In the genomic region with DNA sequence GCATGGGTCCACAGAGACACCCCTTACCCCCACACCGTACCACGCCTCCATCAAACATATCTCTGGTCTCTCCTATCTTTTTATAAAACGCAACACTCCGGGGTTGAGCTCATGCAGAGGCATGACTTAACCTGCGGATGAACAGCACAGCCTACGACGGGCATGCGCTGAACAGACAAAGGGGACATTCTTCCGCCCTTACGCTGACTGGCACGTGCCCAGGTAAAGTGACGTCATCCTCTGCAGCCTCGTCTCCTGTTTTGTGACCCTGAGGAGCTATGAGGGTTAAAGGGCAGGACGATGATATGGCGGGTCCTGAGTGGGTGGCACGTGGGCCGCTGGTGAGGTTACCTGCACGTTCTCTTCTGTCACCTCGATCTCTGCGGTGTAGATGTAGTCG, we compare ENCODE assay signal across 19 mouse cellular contexts. TPM values are rescaled to one million over a fixed set of nuclear protein-coding genes. Genes with fewer than 3 reads are reported as not detected.
DNase-seq lines count a peak whose midpoint lies in the region; ATAC-seq and TF ChIP-seq lines count a peak whose summit lies in the region.
"Had no signal": no experiment of that assay in that cellular context is flagged by ENCODE, and none has a peak within 500 bp of the region (broad histone marks: within the 10 kb centered on the region; RNA-seq: fewer than 3 reads in every experiment).

No protein-coding gene starts in this region.

- no peaks in the 10 kb centered on the region for H3K36me3 ChIP-seq in heart, adult 2 months (ENCODE audit: control insufficient read depth, insufficient read depth, low read length)
- H3K36me3 ChIP-seq in kidney, postnatal 0 days (ENCODE audit: insufficient read depth, low read length), result no peaks in the 10 kb centered on the region
- peaks cover 11% of the 10 kb centered on the region; the same call in 1 of the 2 replicates for H3K36me3 ChIP-seq in limb, embryonic 10.5 days
- H3K36me3 ChIP-seq in midbrain, embryonic 13.5 days, result peaks cover 6% of the 10 kb centered on the region; the same call in 1 of the 2 replicates
- H3K36me3 ChIP-seq: embryonic facial prominence, embryonic 13.5 days had no signal

- TF ChIP-seq POLR2A in heart, adult 2 months (IDR thresholded peaks at IDR 0.05; ENCODE audit: insufficient read depth, low read depth, low read length), result no peak

- TF ChIP-seq CTCF in heart, adult 2 months (IDR thresholded peaks at IDR 0.05), result no peak
- TF ChIP-seq CTCF in kidney, postnatal 0 days (IDR thresholded peaks at IDR 0.05; ENCODE audit: low read depth), result no peak

- no peak overlapping the region for H3K4me2 ChIP-seq in kidney, postnatal 0 days (ENCODE audit: low read length)
- no peak overlapping the region for H3K4me2 ChIP-seq in midbrain, embryonic 13.5 days (replicated peaks)
- H3K4me2 ChIP-seq: embryonic facial prominence, embryonic 13.5 days; hindbrain, embryonic 13.5 days had no signal

- H3K9ac ChIP-seq in heart, adult 2 months (ENCODE audit: low read depth, low read length), result no peak overlapping the region
- no peak overlapping the region for H3K9ac ChIP-seq in kidney, postnatal 0 days (ENCODE audit: low read depth, low read length)
- H3K9ac ChIP-seq in midbrain, embryonic 13.5 days (replicated peaks), result no peak overlapping the region
- H3K9ac ChIP-seq: embryonic facial prominence, embryonic 13.5 days; hindbrain, embryonic 13.5 days had no signal

- intact Hi-C loops in heart, adult 2 months (cut with DNase I), result no loop called here

- H3K79me2 ChIP-seq in heart, adult 2 months (replicated peaks; ENCODE audit: control insufficient read depth, insufficient read depth, low read length), result no peaks in the 10 kb centered on the region

- peak; percentile 87 for DNase-seq in heart, adult 11 months
- DNase-seq in heart, adult 2 months, result no peak
- DNase-seq in kidney, postnatal 0 days (ENCODE audit: low spot score), result no peak
- DNase-seq in kidney, postnatal 14 days, result no peak
- no peak for DNase-seq in limb, embryonic 10.5 days (ENCODE audit: low spot score)
- no peak for DNase-seq in spleen, adult 18-20 months
- DNase-seq: B cell, adult 2 months; cerebellum, adult 11-12 months; cerebellum, adult 9-10 months; cerebellum, postnatal 25 days; heart, postnatal 10 days had no signal

- H3K4me3 ChIP-seq in heart, adult 2 months, result no peak overlapping the region
- H3K4me3 ChIP-seq in kidney, postnatal 0 days (replicated peaks; ENCODE audit: low read depth, low read length), result no peak overlapping the region
- no peak overlapping the region for H3K4me3 ChIP-seq in limb, embryonic 10.5 days
- no peak overlapping the region for H3K4me3 ChIP-seq in midbrain, embryonic 13.5 days (replicated peaks)
- H3K4me3 ChIP-seq: embryonic facial prominence, embryonic 13.5 days; hindbrain, embryonic 13.5 days had no signal

- no peaks in the 10 kb centered on the region for H3K9me3 ChIP-seq in kidney, postnatal 0 days (replicated peaks; ENCODE audit: low read length)
- H3K9me3 ChIP-seq in limb, embryonic 10.5 days (replicated peaks), result no peaks in the 10 kb centered on the region
- no peaks in the 10 kb centered on the region for H3K9me3 ChIP-seq in midbrain, embryonic 13.5 days
- H3K9me3 ChIP-seq: embryonic facial prominence, embryonic 13.5 days; hindbrain, embryonic 13.5 days had no signal

- H3K27ac ChIP-seq in heart, adult 2 months, result no peak overlapping the region
- 0 out of 2 replicates have a peak overlapping the region, but pooled peaks have one; percentile 5 for H3K27ac ChIP-seq in kidney, postnatal 0 days
- H3K27ac ChIP-seq in limb, embryonic 10.5 days, result 0 out of 2 replicates have a peak overlapping the region, but pooled peaks have one; percentile 14
- H3K27ac ChIP-seq in midbrain, embryonic 13.5 days, result no peak overlapping the region
- H3K27ac ChIP-seq: embryonic facial prominence, embryonic 13.5 days; hindbrain, embryonic 13.5 days; hindbrain, postnatal 0 days had no signal

- H3K4me1 ChIP-seq in heart, adult 2 months (ENCODE audit: control insufficient read depth, insufficient read depth, low read length), result peaks cover 18% of the 10 kb centered on the region
- peaks cover 17% of the 10 kb centered on the region for H3K4me1 ChIP-seq in kidney, postnatal 0 days (replicated peaks; ENCODE audit: insufficient read depth, low read length)
- H3K4me1 ChIP-seq in limb, embryonic 10.5 days, result peaks cover 40% of the 10 kb centered on the region
- H3K4me1 ChIP-seq in midbrain, embryonic 13.5 days (replicated peaks), result 0 out of 2 replicates have a peak, but pooled peaks cover 9% of the 10 kb centered on the region

- no peaks in the 10 kb centered on the region for H3K27me3 ChIP-seq in heart, adult 2 months (ENCODE audit: control insufficient read depth, insufficient read depth, low read length)
- H3K27me3 ChIP-seq in kidney, postnatal 0 days (ENCODE audit: insufficient read depth, low read length), result no peaks in the 10 kb centered on the region
- H3K27me3 ChIP-seq in limb, embryonic 10.5 days (ENCODE audit: low read depth, poor library complexity, severe bottlenecking), result no peaks in the 10 kb centered on the region
- no peaks in the 10 kb centered on the region for H3K27me3 ChIP-seq in midbrain, embryonic 13.5 days
- H3K27me3 ChIP-seq: embryonic facial prominence, embryonic 13.5 days; hindbrain, embryonic 13.5 days had no signal

- WGBS in heart, adult 2 months, result 87% methylated on average over 21 of the region's 21 CpGs
- 89% methylated on average over 21 of the region's 21 CpGs for WGBS in kidney, postnatal 0 days
- 92% methylated on average over 21 of the region's 21 CpGs for WGBS in limb, embryonic 10.5 days
- WGBS in midbrain, embryonic 13.5 days, result 94% methylated on average over 21 of the region's 21 CpGs

- TF ChIP-seq EP300 in heart, adult 2 months (IDR thresholded peaks at IDR 0.05; ENCODE audit: insufficient read depth, low read depth, low read length), result no peak

- no peak for ATAC-seq in kidney, postnatal 0 days (replicated peaks; ENCODE audit: low FRiP score, low read depth)
- ATAC-seq in midbrain, embryonic 13.5 days, result no peak
- ATAC-seq: activated CD4-positive, CD25-positive, alpha-beta regulatory T cell, adult 4 months; CD4-positive, CD25-positive, alpha-beta regulatory T cell, adult 4 months; forebrain, embryonic 14.5 days; hindbrain, postnatal 0 days had no signal

RNA-seq across cellular contexts. Expression of gene Klhl3, which starts 42.2 kb away (rescaled TPM):
- total RNA-seq in heart, adult 2 months (2021), result 1 to 10 TPM; 2.1 to 2.7 TPM
- polyA plus RNA-seq in heart, adult 2 months (2012; rRNA removed), result 4.3 and 6.7 TPM in 2 replicates
- polyA plus RNA-seq in kidney, postnatal 0 days (2015; fragmentation: Nextera tagmentation; extraction: Ambion mirVana), result 10.7 and 12.3 TPM in 2 replicates
- polyA plus RNA-seq in limb, embryonic 10.5 days (2016; fragmentation: Nextera tagmentation; extraction: Ambion mirVana), result 2.1 and 3.2 TPM in 2 replicates
- 8.9 and 9.6 TPM in 2 replicates for polyA plus RNA-seq in midbrain, embryonic 13.5 days (2015; fragmentation: Nextera tagmentation; extraction: Ambion mirVana)
- total RNA-seq: MEL had no signal

RNA-seq across cellular contexts. Expression of gene Hnrnpa0, which starts 57.1 kb away (rescaled TPM):
- 10 to 100 TPM; 66.6 to 67.4 TPM for total RNA-seq in heart, adult 2 months (2021)
- 21.7 and 25.2 TPM in 2 replicates for polyA plus RNA-seq in heart, adult 2 months (2012; rRNA removed)
- 54.7 and 54.8 TPM in 2 replicates for polyA plus RNA-seq in kidney, postnatal 0 days (2015; fragmentation: Nextera tagmentation; extraction: Ambion mirVana)
- polyA plus RNA-seq in limb, embryonic 10.5 days (2016; fragmentation: Nextera tagmentation; extraction: Ambion mirVana), result 33.3 and 35.3 TPM in 2 replicates
- polyA plus RNA-seq in midbrain, embryonic 13.5 days (2015; fragmentation: Nextera tagmentation; extraction: Ambion mirVana), result 65.8 and 76.4 TPM in 2 replicates

Comparison
In these comparisons a context has a peak if more than half of its experiments do, and no peak if none do; other contexts are left out.
1. H3K27ac ChIP-seq: peak in kidney, postnatal 0 days (single experiment) and limb, embryonic 10.5 days (single experiment); none in heart, adult 2 months (single experiment) and midbrain, embryonic 13.5 days (single experiment).